Mouse (Mus musculus) kidney, adult 2 months (tissue): ENCODE data around the gene Tk2.

Source experiments
- CTCF ChIP-seq: fragments of 200-500 bp; conservative IDR thresholded peaks from 2 replicates; pipeline ENCODE4 v1.5.1; 2011; ENCODE audit warnings: low read depth, mild to moderate bottlenecking, control low read depth, low read length, moderate library complexity, mixed read lengths; ENCODE audit not compliant: insufficient read depth, insufficient read length
- POLR2A ChIP-seq: fragments of 200-500 bp; IDR thresholded peaks from one replicate; pipeline ENCODE4 v1.6.1; 2011; ENCODE audit warnings: low read depth, low read length, control low read depth

DNA sequence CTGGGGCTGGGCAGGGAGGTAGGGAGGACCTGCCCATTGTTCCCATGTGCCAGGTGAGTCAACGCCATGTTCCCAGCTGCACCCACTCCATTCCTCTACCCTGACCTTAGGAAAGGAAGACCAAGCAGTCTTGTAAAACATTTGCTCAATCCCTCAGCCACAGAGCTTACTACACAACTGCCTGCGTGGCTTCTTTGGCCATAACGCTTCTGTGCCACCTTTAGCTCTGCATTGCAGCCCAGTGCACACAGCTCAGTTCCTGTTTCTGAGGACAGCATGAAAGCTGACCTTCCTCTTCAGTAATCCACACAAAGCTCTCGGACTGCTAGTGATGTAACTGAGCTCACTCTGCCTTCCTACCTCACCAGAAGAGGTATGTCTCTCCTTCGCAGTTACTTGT, 15.4 kb downstream of the Tk2 start:
- TF ChIP-seq CTCF (no peak), POLR2A (no peak)
